Mouse (Mus musculus): ENCODE measurements around the gene Gfm2. TPM values are rescaled to one million over a fixed set of nuclear protein-coding genes. Genes with fewer than 3 reads are reported as not detected.
"Not testable (repeated sequence)": the region's sequence is repeated elsewhere in the genome, so short reads cannot be mapped to it uniquely, and the experiment has no call there.

Gene Gfm2
- polyA plus RNA-seq, 1 experiment from 2014 or later, result 16.3 TPM

- H3K27me3 ChIP-seq (ENCODE audit: control insufficient read depth, insufficient read depth, low read depth, low read length); H3K9me3 ChIP-seq (replicated peaks; ENCODE audit: control insufficient read depth, low read length); H3K9ac ChIP-seq (ENCODE audit: low read depth, low read length); H3K4me1 ChIP-seq (ENCODE audit: control insufficient read depth, low read depth, low read length); ATAC-seq (ENCODE audit: low read depth); H3K4me3 ChIP-seq (ENCODE audit: low read depth, low read length); H3K4me2 ChIP-seq (ENCODE audit: low read depth, low read length); H3K27ac ChIP-seq (ENCODE audit: low read length): not testable (repeated sequence)
- H3K36me3 ChIP-seq (ENCODE audit: control insufficient read depth, insufficient read depth), result peaks cover 16% of the 10 kb centered on the region
- no CpG with 5 or more reads among the region's 2 CpGs for WGBS (ENCODE audit: insufficient replicate concordance)
Observed at GRCm38 (mm10) chr13:97130413-97130812, 7.3 kb upstream of the Gfm2 start.

- Histone ChIP-seq H3K9ac (ENCODE audit: low read depth, low read length) (peak overlapping the region; percentile 96), H3K4me2 (ENCODE audit: low read depth, low read length) (peak overlapping the region; percentile 70), H3K27ac (ENCODE audit: low read length) (peak overlapping the region; percentile 85), H3K4me3 (ENCODE audit: low read depth, low read length) (peak overlapping the region; percentile 95)
- not testable (repeated sequence) for H3K36me3 ChIP-seq (ENCODE audit: control insufficient read depth, insufficient read depth); H3K9me3 ChIP-seq (replicated peaks; ENCODE audit: control insufficient read depth, low read length); H3K27me3 ChIP-seq (ENCODE audit: control insufficient read depth, insufficient read depth, low read depth, low read length); ATAC-seq (ENCODE audit: low read depth); H3K4me1 ChIP-seq (ENCODE audit: control insufficient read depth, low read depth, low read length)
- WGBS (ENCODE audit: insufficient replicate concordance), result 19% methylated on average over 8 of the region's 8 CpGs
Observed at GRCm38 (mm10) chr13:97138404-97138931, 731 bp downstream of the Gfm2 start.

GRCm38 (mm10) chr13:97142321-97142720 lies 4.6 kb downstream of the Gfm2 start:
- Histone ChIP-seq H3K27ac (ENCODE audit: low read length) (no peak overlapping the region), H3K4me3 (ENCODE audit: low read depth, low read length) (no peak overlapping the region), H3K9me3 (replicated peaks; ENCODE audit: control insufficient read depth, low read length) (no peaks in the 10 kb centered on the region), H3K36me3 (ENCODE audit: control insufficient read depth, insufficient read depth) (peaks cover 9% of the 10 kb centered on the region), H3K9ac (ENCODE audit: low read depth, low read length) (no peak overlapping the region), H3K27me3 (ENCODE audit: control insufficient read depth, insufficient read depth, low read depth, low read length) (no peaks in the 10 kb centered on the region), H3K4me2 (ENCODE audit: low read depth, low read length) (no peak overlapping the region), H3K4me1 (ENCODE audit: control insufficient read depth, low read depth, low read length) (peaks cover 6% of the 10 kb centered on the region)
- 75% methylated on average over 7 of the region's 7 CpGs for WGBS (ENCODE audit: insufficient replicate concordance)
- no peak for ATAC-seq (ENCODE audit: low read depth)

GRCm38 (mm10) chr13:97145834-97146233 lies 8.1 kb downstream of the Gfm2 start:
- H3K9ac ChIP-seq (ENCODE audit: low read depth, low read length), result no peak overlapping the region
- H3K27ac ChIP-seq (ENCODE audit: low read length), result no peak overlapping the region
- H3K27me3 ChIP-seq (ENCODE audit: control insufficient read depth, insufficient read depth, low read depth, low read length), result no peaks in the 10 kb centered on the region
- 50% methylated on average over 4 of the region's 4 CpGs for WGBS (ENCODE audit: insufficient replicate concordance)
- peaks cover 22% of the 10 kb centered on the region for H3K36me3 ChIP-seq (ENCODE audit: control insufficient read depth, insufficient read depth)
- no peak overlapping the region for H3K4me2 ChIP-seq (ENCODE audit: low read depth, low read length)
- no peaks in the 10 kb centered on the region for H3K4me1 ChIP-seq (ENCODE audit: control insufficient read depth, low read depth, low read length)
- ATAC-seq (ENCODE audit: low read depth), result no peak
- H3K9me3 ChIP-seq (replicated peaks; ENCODE audit: control insufficient read depth, low read length), result no peaks in the 10 kb centered on the region
- no peak overlapping the region for H3K4me3 ChIP-seq (ENCODE audit: low read depth, low read length)

GRCm38 (mm10) chr13:97175520-97176264 lies 38.0 kb downstream of the Gfm2 start:
- no peak for ATAC-seq (ENCODE audit: low read depth)
- Histone ChIP-seq H3K9me3 (replicated peaks; ENCODE audit: control insufficient read depth, low read length) (no peaks in the 10 kb centered on the region), H3K4me2 (ENCODE audit: low read depth, low read length) (no peak overlapping the region), H3K4me3 (ENCODE audit: low read depth, low read length) (no peak overlapping the region), H3K36me3 (ENCODE audit: control insufficient read depth, insufficient read depth) (peaks cover 34% of the 10 kb centered on the region), H3K4me1 (ENCODE audit: control insufficient read depth, low read depth, low read length) (no peaks in the 10 kb centered on the region), H3K27me3 (ENCODE audit: control insufficient read depth, insufficient read depth, low read depth, low read length) (no peaks in the 10 kb centered on the region), H3K27ac (ENCODE audit: low read length) (no peak overlapping the region), H3K9ac (ENCODE audit: low read depth, low read length) (no peak overlapping the region)
- 68% methylated on average over 10 of the region's 10 CpGs for WGBS (ENCODE audit: insufficient replicate concordance)

GRCm38 (mm10) chr13:97176731-97177130 lies 39.0 kb downstream of the Gfm2 start:
- Histone ChIP-seq H3K4me3 (ENCODE audit: low read depth, low read length) (no peak overlapping the region), H3K36me3 (ENCODE audit: control insufficient read depth, insufficient read depth) (peaks cover 34% of the 10 kb centered on the region), H3K9ac (ENCODE audit: low read depth, low read length) (no peak overlapping the region), H3K27me3 (ENCODE audit: control insufficient read depth, insufficient read depth, low read depth, low read length) (no peaks in the 10 kb centered on the region), H3K9me3 (replicated peaks; ENCODE audit: control insufficient read depth, low read length) (no peaks in the 10 kb centered on the region), H3K27ac (ENCODE audit: low read length) (no peak overlapping the region), H3K4me2 (ENCODE audit: low read depth, low read length) (no peak overlapping the region), H3K4me1 (ENCODE audit: control insufficient read depth, low read depth, low read length) (no peaks in the 10 kb centered on the region)
- no peak for ATAC-seq (ENCODE audit: low read depth)
- WGBS (ENCODE audit: insufficient replicate concordance), result 79% methylated on average over 5 of the region's 5 CpGs

GRCm38 (mm10) chr13:97178943-97179342 lies 41.2 kb downstream of the Gfm2 start:
- Histone ChIP-seq H3K27ac (ENCODE audit: low read length) (no peak overlapping the region), H3K4me2 (ENCODE audit: low read depth, low read length) (no peak overlapping the region), H3K9me3 (replicated peaks; ENCODE audit: control insufficient read depth, low read length) (no peaks in the 10 kb centered on the region), H3K36me3 (ENCODE audit: control insufficient read depth, insufficient read depth) (peaks cover 29% of the 10 kb centered on the region; the same call in 1 of the 2 replicates), H3K27me3 (ENCODE audit: control insufficient read depth, insufficient read depth, low read depth, low read length) (no peaks in the 10 kb centered on the region), H3K4me1 (ENCODE audit: control insufficient read depth, low read depth, low read length) (no peaks in the 10 kb centered on the region), H3K9ac (ENCODE audit: low read depth, low read length) (no peak overlapping the region), H3K4me3 (ENCODE audit: low read depth, low read length) (no peak overlapping the region)
- 72% methylated on average over 7 of the region's 7 CpGs for WGBS (ENCODE audit: insufficient replicate concordance)
- no peak for ATAC-seq (ENCODE audit: low read depth)

- peaks cover 16% of the 10 kb centered on the region; the same call in 1 of the 2 replicates for H3K36me3 ChIP-seq (ENCODE audit: control insufficient read depth, insufficient read depth)
- no peak overlapping the region for H3K4me2 ChIP-seq (ENCODE audit: low read depth, low read length)
- ATAC-seq (ENCODE audit: low read depth), result no peak
- H3K9me3 ChIP-seq (replicated peaks; ENCODE audit: control insufficient read depth, low read length), result no peaks in the 10 kb centered on the region
- no peaks in the 10 kb centered on the region for H3K27me3 ChIP-seq (ENCODE audit: control insufficient read depth, insufficient read depth, low read depth, low read length)
- H3K4me1 ChIP-seq (ENCODE audit: control insufficient read depth, low read depth, low read length), result no peaks in the 10 kb centered on the region
- 73% methylated on average over 6 of the region's 6 CpGs for WGBS (ENCODE audit: insufficient replicate concordance)
- H3K4me3 ChIP-seq (ENCODE audit: low read depth, low read length), result no peak overlapping the region
- H3K27ac ChIP-seq (ENCODE audit: low read length), result no peak overlapping the region
- no peak overlapping the region for H3K9ac ChIP-seq (ENCODE audit: low read depth, low read length)
Observed at GRCm38 (mm10) chr13:97180113-97180828, 42.5 kb downstream of the Gfm2 start.

- WGBS (ENCODE audit: insufficient replicate concordance), result 74% methylated on average over 4 of the region's 4 CpGs
- no peaks in the 10 kb centered on the region for H3K27me3 ChIP-seq (ENCODE audit: control insufficient read depth, insufficient read depth, low read depth, low read length)
Observed at GRCm38 (mm10) chr13:97182821-97183220, 45.1 kb downstream of the Gfm2 start.

More at GRCm38 (mm10) chr13:97182821-97183220, 45.1 kb downstream of the Gfm2 start:
- H3K36me3 ChIP-seq (ENCODE audit: control insufficient read depth, insufficient read depth), result peaks cover 8% of the 10 kb centered on the region; the same call in 1 of the 2 replicates
- no peak overlapping the region for H3K4me3 ChIP-seq (ENCODE audit: low read depth, low read length)
- H3K4me2 ChIP-seq (ENCODE audit: low read depth, low read length), result no peak overlapping the region
- no peak overlapping the region for H3K27ac ChIP-seq (ENCODE audit: low read length)
- ATAC-seq (ENCODE audit: low read depth), result no peak
- no peak overlapping the region for H3K9ac ChIP-seq (ENCODE audit: low read depth, low read length)
- H3K4me1 ChIP-seq (ENCODE audit: control insufficient read depth, low read depth, low read length), result no peaks in the 10 kb centered on the region
- no peaks in the 10 kb centered on the region for H3K9me3 ChIP-seq (replicated peaks; ENCODE audit: control insufficient read depth, low read length)

Measured in liver, embryonic 16.5 days (tissue).